Mouse (Mus musculus): ENCODE results near the gene Tram2. TPM values are rescaled to one million over a fixed set of nuclear protein-coding genes. Genes with fewer than 3 reads are reported as not detected.
A peak's percentile ranks its signal among the peaks of the same experiment; 100 is the strongest.

Tram2 gene
- 3.1 and 3.6 TPM in 2 replicates for polyA plus RNA-seq (2015; fragmentation: Nextera tagmentation; extraction: Ambion mirVana)

- DNase-seq (ENCODE audit: low spot score) = peak; percentile 90
These were observed at the start of gene Tram2 for GRCm38 (mm10) chr1:21079217-21079773. TSS of gene Tram2 (minus strand) at chr1:21079229.

GRCm38 (mm10) chr1:21124713-21125336, 45.8 kb upstream of the Tram2 start:
- no peak for DNase-seq (ENCODE audit: low spot score)

GRCm38 (mm10) chr1:21103784-21104183, 24.8 kb upstream of the Tram2 start:
- no peak for DNase-seq (ENCODE audit: low spot score)

GRCm38 (mm10) chr1:21101221-21102006, 22.4 kb upstream of the Tram2 start:
- peak; percentile 69 for DNase-seq (ENCODE audit: low spot score)

GRCm38 (mm10) chr1:21100726-21101125, 21.7 kb upstream of the Tram2 start:
- no peak for DNase-seq (ENCODE audit: low spot score)

- DNase-seq (ENCODE audit: low spot score) = no peak
These were observed 18.3 kb upstream of the Tram2 start for GRCm38 (mm10) chr1:21097001-21097989.

- peak; percentile 52 for DNase-seq (ENCODE audit: low spot score)
These were observed 15.7 kb upstream of the Tram2 start for GRCm38 (mm10) chr1:21094644-21095215.

- DNase-seq (ENCODE audit: low spot score) = no peak
These were observed 10.7 kb upstream of the Tram2 start for GRCm38 (mm10) chr1:21089661-21090117.

- no peak for DNase-seq (ENCODE audit: low spot score)
These were observed 7.3 kb upstream of the Tram2 start for GRCm38 (mm10) chr1:21086291-21086690.

- no peak for DNase-seq (ENCODE audit: low spot score)
These were observed 5.6 kb upstream of the Tram2 start for GRCm38 (mm10) chr1:21084661-21085060.

GRCm38 (mm10) chr1:21080362-21080761, 1.3 kb upstream of the Tram2 start:
- DNase-seq (ENCODE audit: low spot score) = no peak

- DNase-seq (ENCODE audit: low spot score) = peak; percentile 18
These were observed 381 bp downstream of the Tram2 start for GRCm38 (mm10) chr1:21078481-21079214.

- no peak for DNase-seq (ENCODE audit: low spot score)
These were observed 1.4 kb downstream of the Tram2 start for GRCm38 (mm10) chr1:21077619-21078018.

GRCm38 (mm10) chr1:21077191-21077590, 1.8 kb downstream of the Tram2 start:
- DNase-seq (ENCODE audit: low spot score) = no peak

- no peak for DNase-seq (ENCODE audit: low spot score)
These were observed 3.0 kb downstream of the Tram2 start for GRCm38 (mm10) chr1:21075986-21076495.

GRCm38 (mm10) chr1:21074231-21074630, 4.8 kb downstream of the Tram2 start:
- DNase-seq (ENCODE audit: low spot score) = no peak

- no peak for DNase-seq (ENCODE audit: low spot score)
These were observed 6.1 kb downstream of the Tram2 start for GRCm38 (mm10) chr1:21072875-21073444.

- no peak for DNase-seq (ENCODE audit: low spot score)
These were observed 8.4 kb downstream of the Tram2 start for GRCm38 (mm10) chr1:21070658-21071057.

GRCm38 (mm10) chr1:21069830-21070522, 9.1 kb downstream of the Tram2 start:
- no peak for DNase-seq (ENCODE audit: low spot score)
